Mouse (Mus musculus) heart, postnatal 36 days (tissue): Measurements from ENCODE around the gene Mrpl23. TPM values are rescaled to one million over a fixed set of nuclear protein-coding genes. Genes with fewer than 3 reads are reported as not detected.

ENCODE experiments used
- DNase-seq, 2 experiments: peaks; one replicate each; pipeline ENCODE4 v3.0.0; 2021 to 2022
- intact Hi-C: fragments of 180-260 bp; cut with DNase I; formaldehyde crosslinking; loops from one replicate; pipeline ENCODE4 v1.15.1; 2025
- total RNA-seq, 2 experiments: library from RNA; stranded (reverse); gene quantifications; 2 replicates each; pipeline ENCODE4 v1.2.3; 2021

The Mrpl23 gene
- total RNA-seq, 2 experiments from 2014 or later, result 12.8 to 13.1 TPM

GRCm38 (mm10) chr7:142517531-142517930 lies 15.0 kb upstream of the Mrpl23 start:
- intact Hi-C loops, result no loop called here
- DNase-seq, result no peak

GRCm38 (mm10) chr7:142520331-142520730 lies 12.2 kb upstream of the Mrpl23 start:
- intact Hi-C loops, result no loop called here
- DNase-seq, result no peak

GRCm38 (mm10) chr7:142522352-142522751 lies 10.1 kb upstream of the Mrpl23 start:
- peak; percentile 45 to 59 for DNase-seq
- intact Hi-C loops, result loop anchor here (1.0 kb wide), 2 partner anchors 58 to 153 kb away; no protein-coding TSS in a partner anchor

GRCm38 (mm10) chr7:142523200-142523990 lies 9.1 kb upstream of the Mrpl23 start:
- DNase-seq, result no peak
- intact Hi-C loops, result no loop called here

- DNase-seq, result no peak
- intact Hi-C loops, result no loop called here
These were observed 6.9 kb upstream of the Mrpl23 start for GRCm38 (mm10) chr7:142525342-142526178.

- DNase-seq, result no peak
- intact Hi-C loops, result no loop called here
These were observed 3.1 kb upstream of the Mrpl23 start for GRCm38 (mm10) chr7:142529350-142529749.

GRCm38 (mm10) chr7:142531973-142532521 lies 439 bp upstream of the Mrpl23 start:
- DNase-seq, result no peak
- intact Hi-C loops, result no loop called here

- intact Hi-C loops, result no loop called here
- DNase-seq, result peak; percentile 89 to 91
These were observed 771 bp downstream of the Mrpl23 start for GRCm38 (mm10) chr7:142533059-142533855.

GRCm38 (mm10) chr7:142535116-142535515 lies 2.6 kb downstream of the Mrpl23 start:
- DNase-seq, result no peak
- intact Hi-C loops, result loop anchor here (5.0 kb wide), 1 partner anchor 137 kb away; no protein-coding TSS in a partner anchor

GRCm38 (mm10) chr7:142535832-142536231 lies 3.3 kb downstream of the Mrpl23 start:
- intact Hi-C loops, result loop anchor here (5.0 kb wide), 1 partner anchor 136 kb away; no protein-coding TSS in a partner anchor
- no peak for DNase-seq

- intact Hi-C loops, result loop anchor here (5.0 kb wide), 1 partner anchor 135 kb away; no protein-coding TSS in a partner anchor
- DNase-seq, result no peak
These were observed 4.7 kb downstream of the Mrpl23 start for GRCm38 (mm10) chr7:142537181-142537580.

GRCm38 (mm10) chr7:142537879-142538278 lies 5.4 kb downstream of the Mrpl23 start:
- peak; percentile 68 to 78 for DNase-seq
- intact Hi-C loops, result loop anchor here (1.0 to 5.0 kb wide), 2 partner anchors 42 to 134 kb away; no protein-coding TSS in a partner anchor

GRCm38 (mm10) chr7:142538291-142538690 lies 5.8 kb downstream of the Mrpl23 start:
- intact Hi-C loops, result loop anchor here (1.0 to 5.0 kb wide), 2 partner anchors 42 to 134 kb away; no protein-coding TSS in a partner anchor

GRCm38 (mm10) chr7:142538766-142539165 lies 6.3 kb downstream of the Mrpl23 start:
- intact Hi-C loops, result loop anchor here (1.0 to 5.0 kb wide), 2 partner anchors 42 to 134 kb away; no protein-coding TSS in a partner anchor
- no peak for DNase-seq

More at GRCm38 (mm10) chr7:142538291-142538690, 5.8 kb downstream of the Mrpl23 start:
- no peak for DNase-seq

- DNase-seq, result no peak
- intact Hi-C loops, result loop anchor here (5.0 kb wide), 1 partner anchor 132 kb away; no protein-coding TSS in a partner anchor
These were observed 7.3 kb downstream of the Mrpl23 start for GRCm38 (mm10) chr7:142539828-142540227.

GRCm38 (mm10) chr7:142542771-142543303 lies 10.4 kb downstream of the Mrpl23 start:
- intact Hi-C loops, result no loop called here
- DNase-seq, result no peak

- intact Hi-C loops, result no loop called here
- DNase-seq, result no peak
These were observed 13.5 kb downstream of the Mrpl23 start for GRCm38 (mm10) chr7:142545967-142546366.

- intact Hi-C loops, result no loop called here
- DNase-seq, result no peak
These were observed 15.4 kb downstream of the Mrpl23 start for GRCm38 (mm10) chr7:142547874-142548273.

GRCm38 (mm10) chr7:142548706-142549105 lies 16.2 kb downstream of the Mrpl23 start:
- intact Hi-C loops, result no loop called here
- no peak for DNase-seq
